Mouse (Mus musculus) kidney, adult 2 months (tissue): ENCODE results near the gene 1110002E22Rik. TPM values are rescaled to one million over a fixed set of nuclear protein-coding genes. Genes with fewer than 3 reads are reported as not detected.
A peak's percentile ranks its signal among the peaks of the same experiment; 100 is the strongest.

ENCODE experiments used
- DNase-seq: peaks from one replicate; pipeline ENCODE4 v3.0.0; 2021
- H3K27ac ChIP-seq: fragments of 200-500 bp; 2 replicates; pipeline ENCODE4 v1.5.1; 2012; ENCODE audit warnings: low read depth, low read length, control low read depth, inconsistent platforms; ENCODE audit not compliant: insufficient read depth
- H3K27me3 ChIP-seq: fragments of 200-500 bp; replicated peaks from 2 replicates; pipeline ENCODE4 v1.6.1; 2012; ENCODE audit warnings: mild to moderate bottlenecking, moderate library complexity, low read length, inconsistent platforms; ENCODE audit not compliant: control insufficient read depth, insufficient read depth
- H3K36me3 ChIP-seq: fragments of 200-500 bp; 2 replicates; pipeline ENCODE4 v1.6.1; 2012; ENCODE audit warnings: mild to moderate bottlenecking, moderate library complexity, low read length, inconsistent platforms; ENCODE audit not compliant: control insufficient read depth, insufficient read depth
- H3K4me1 ChIP-seq: fragments of 200-500 bp; 2 replicates; pipeline ENCODE4 v1.6.1; 2011; ENCODE audit warnings: low read length; ENCODE audit not compliant: control insufficient read depth, insufficient read depth
- H3K4me3 ChIP-seq: fragments of 200-500 bp; 2 replicates; pipeline ENCODE4 v1.5.1; 2011; ENCODE audit warnings: mild to moderate bottlenecking, low read depth, low read length, control low read depth; ENCODE audit not compliant: insufficient read depth
- CTCF ChIP-seq: fragments of 200-500 bp; conservative IDR thresholded peaks from 2 replicates; pipeline ENCODE4 v1.5.1; 2011; ENCODE audit warnings: low read depth, mild to moderate bottlenecking, control low read depth, low read length, moderate library complexity, mixed read lengths; ENCODE audit not compliant: insufficient read depth, insufficient read length
- POLR2A ChIP-seq: fragments of 200-500 bp; IDR thresholded peaks from one replicate; pipeline ENCODE4 v1.6.1; 2011; ENCODE audit warnings: low read depth, low read length, control low read depth
- WGBS: fragments of 180-500 bp; shearing (Covaris S2); methylation state at CpG from one replicate; pipeline ENCODE4 v1.1.7; 2018; 5-methylcytosine and 5-hydroxymethylcytosine counted together
- polyA plus RNA-seq: library from polyadenylated mRNA; depleted of rRNA; stranded (reverse); fragments of >200 nt; gene quantifications from 2 replicates; pipeline ENCODE4 v1.2.3, GENCODE M21; 2012

Gene 1110002E22Rik
- polyA plus RNA-seq, 1 experiment = 0.42 TPM

DNA sequence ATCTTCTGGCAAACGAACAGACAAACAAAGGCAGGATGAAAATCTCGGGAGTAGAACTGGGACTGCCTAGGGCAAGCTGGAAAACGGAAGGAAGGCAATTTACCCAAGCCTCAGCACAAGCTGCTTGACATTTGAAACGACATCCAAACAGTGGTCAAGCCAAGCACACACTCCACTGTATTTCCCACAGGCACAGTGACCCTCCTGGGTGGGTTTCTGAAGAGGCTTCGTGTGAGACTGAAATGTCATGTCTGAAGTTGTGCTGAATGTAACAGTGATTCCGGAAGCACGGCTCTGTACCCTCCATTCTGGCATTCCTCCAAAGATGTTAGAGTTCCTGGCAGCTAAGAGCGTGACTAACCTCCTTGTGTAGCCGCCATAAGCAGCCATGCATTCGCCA, 30.9 kb downstream of the 1110002E22Rik start:
- WGBS = 35% methylated on average over 10 of the region's 10 CpGs
- H3K36me3 ChIP-seq = no peaks in the 10 kb centered on the region
- TF ChIP-seq POLR2A (no peak), CTCF (no peak)
- no peak overlapping the region for H3K27ac ChIP-seq
- no peaks in the 10 kb centered on the region for H3K4me1 ChIP-seq
- H3K4me3 ChIP-seq = no peak overlapping the region
- H3K27me3 ChIP-seq = no peaks in the 10 kb centered on the region
- peak; percentile 8 for DNase-seq

DNA sequence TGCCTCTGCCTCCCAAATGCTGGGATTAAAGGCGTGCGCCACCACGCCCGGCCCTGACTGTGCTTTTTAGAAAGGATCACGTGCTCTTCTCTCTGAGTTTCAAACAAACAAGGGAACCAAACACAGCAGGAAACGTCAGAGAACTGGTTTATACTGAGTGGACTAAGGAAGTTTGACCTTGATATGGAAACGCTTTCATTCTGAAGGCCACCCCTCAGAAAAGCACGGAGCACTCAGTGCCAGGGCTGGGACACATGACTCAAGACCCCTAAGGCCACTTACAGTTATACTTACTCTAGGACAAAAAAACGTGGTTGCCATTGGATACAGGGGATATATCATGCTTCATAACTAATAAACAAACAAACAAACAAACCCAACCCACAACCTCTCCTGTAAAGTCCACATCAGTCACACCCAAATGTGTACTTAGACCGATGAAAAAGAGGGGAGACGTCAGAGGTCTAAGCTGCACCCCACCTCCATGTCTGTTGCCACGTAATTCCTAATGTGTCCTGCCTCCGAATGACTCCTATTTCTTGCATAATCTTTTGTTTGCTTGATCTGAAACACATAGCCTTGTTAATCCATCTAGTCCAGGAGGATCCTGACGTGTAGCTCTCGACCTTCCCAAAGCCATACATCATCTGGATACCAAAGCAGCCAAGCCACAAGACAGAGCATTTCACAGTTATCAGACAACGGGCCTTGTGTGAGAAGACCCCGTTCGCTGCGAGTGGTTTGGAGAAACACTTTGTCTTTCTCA, 31.6 kb downstream of the 1110002E22Rik start:
- Histone ChIP-seq H3K36me3 (no peaks in the 10 kb centered on the region), H3K4me3 (no peak overlapping the region), H3K27me3 (no peaks in the 10 kb centered on the region), H3K27ac (no peak overlapping the region), H3K4me1 (no peaks in the 10 kb centered on the region)
- TF ChIP-seq POLR2A (no peak), CTCF (no peak)
- WGBS = 85% methylated on average over 19 of the region's 19 CpGs
- DNase-seq = no peak

DNA sequence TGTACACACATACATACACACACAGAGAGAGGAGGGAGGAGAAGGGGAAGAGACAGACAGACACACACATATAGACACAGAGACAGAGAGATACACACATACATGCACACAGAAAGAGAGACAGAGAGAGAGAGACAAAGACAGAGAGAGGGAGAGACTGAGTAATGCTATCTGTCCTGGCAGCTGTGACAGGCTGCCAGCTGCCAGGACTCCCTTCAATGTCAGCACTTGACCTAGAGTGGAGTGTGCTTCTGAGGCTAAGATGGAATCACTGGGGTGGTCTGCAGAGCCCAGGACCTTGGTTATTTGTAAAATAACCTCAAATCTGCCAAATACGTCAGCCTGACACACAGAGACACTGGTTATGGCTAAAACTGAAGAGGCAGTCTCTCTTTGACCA, 32.9 kb downstream of the 1110002E22Rik start:
- H3K4me3 ChIP-seq = no peak overlapping the region
- DNase-seq = no peak
- no peaks in the 10 kb centered on the region for H3K4me1 ChIP-seq
- no peaks in the 10 kb centered on the region for H3K36me3 ChIP-seq
- WGBS = 86% methylated on average over 1 of the region's 1 CpGs
- no peaks in the 10 kb centered on the region for H3K27me3 ChIP-seq
- no peak overlapping the region for H3K27ac ChIP-seq
- no peak for TF ChIP-seq CTCF
- TF ChIP-seq POLR2A = no peak

DNA sequence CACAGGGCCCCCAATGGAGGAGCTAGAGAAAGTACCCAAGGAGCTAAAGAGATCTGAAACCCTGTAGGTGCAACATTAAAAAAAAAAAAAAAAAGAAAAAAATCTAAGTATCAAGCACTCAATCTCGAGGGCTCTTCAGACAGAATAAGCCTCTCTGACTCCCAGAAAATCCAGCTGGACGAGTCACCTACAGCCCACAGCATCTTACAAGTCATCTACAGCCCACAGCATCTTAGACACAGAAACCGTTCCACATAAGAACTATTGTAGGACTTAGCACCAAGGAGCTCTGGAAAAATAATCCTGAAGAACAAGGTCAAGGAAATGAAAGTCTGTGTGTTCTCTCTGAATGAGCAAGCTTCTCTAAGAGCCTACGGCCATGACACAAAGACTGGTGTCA, 37.1 kb downstream of the 1110002E22Rik start:
- WGBS = 92% methylated on average over 4 of the region's 4 CpGs

DNA sequence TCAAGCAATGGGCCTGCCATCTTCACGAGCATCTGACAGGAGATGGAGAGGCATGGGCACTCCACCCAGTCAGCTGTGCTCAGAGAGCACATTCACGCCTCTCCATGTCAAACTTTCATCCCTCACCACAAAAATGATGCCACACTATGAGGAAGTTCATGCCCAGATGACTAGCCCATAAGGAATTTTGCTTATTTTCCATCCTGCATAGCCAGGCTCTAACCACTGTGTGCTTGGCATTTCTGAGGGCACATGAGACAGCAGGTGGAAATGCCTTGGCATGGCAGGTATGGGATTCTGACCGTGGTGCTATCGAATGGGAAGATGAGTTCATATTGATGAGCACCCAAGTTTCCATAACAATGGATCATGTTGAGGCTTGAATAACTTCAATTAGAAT, 38.8 kb downstream of the 1110002E22Rik start:
- H3K36me3 ChIP-seq = no peaks in the 10 kb centered on the region
- WGBS = 92% methylated on average over 4 of the region's 4 CpGs
- no peak overlapping the region for H3K27ac ChIP-seq
- no peaks in the 10 kb centered on the region for H3K4me1 ChIP-seq
- no peaks in the 10 kb centered on the region for H3K27me3 ChIP-seq
- H3K4me3 ChIP-seq = no peak overlapping the region
- no peak for TF ChIP-seq CTCF
- TF ChIP-seq POLR2A = no peak
- DNase-seq = no peak

More for the DNA sequence above, 37.1 kb downstream of the 1110002E22Rik start:
- H3K36me3 ChIP-seq = no peaks in the 10 kb centered on the region
- H3K27me3 ChIP-seq = no peaks in the 10 kb centered on the region
- no peak overlapping the region for H3K27ac ChIP-seq
- no peak for TF ChIP-seq CTCF
- no peak for TF ChIP-seq POLR2A
- no peaks in the 10 kb centered on the region for H3K4me1 ChIP-seq
- no peak overlapping the region for H3K4me3 ChIP-seq
- DNase-seq = no peak

DNA sequence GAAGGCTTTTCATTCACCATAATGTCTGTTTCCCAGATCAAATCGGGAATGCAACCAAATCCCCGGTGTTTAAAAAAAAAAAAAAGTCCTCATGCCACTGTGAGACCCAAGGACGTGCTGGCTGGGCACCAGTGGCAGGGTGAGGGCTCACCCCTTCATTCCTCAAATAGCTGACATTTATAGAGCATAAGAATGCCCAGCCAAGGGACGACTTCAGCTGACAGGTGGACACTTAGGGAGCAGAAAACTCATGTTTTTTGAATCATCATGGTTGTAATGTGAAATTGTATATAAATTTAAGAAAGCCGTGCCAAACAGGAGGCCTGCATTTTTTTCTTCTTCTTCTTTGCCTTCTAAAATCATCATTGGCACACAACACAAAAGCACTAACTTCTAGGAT, 40.2 kb downstream of the 1110002E22Rik start:
- Histone ChIP-seq H3K27ac (no peak overlapping the region), H3K4me1 (no peaks in the 10 kb centered on the region), H3K36me3 (no peaks in the 10 kb centered on the region), H3K4me3 (no peak overlapping the region), H3K27me3 (no peaks in the 10 kb centered on the region)
- no peak for TF ChIP-seq CTCF
- no peak for TF ChIP-seq POLR2A
- 56% methylated on average over 5 of the region's 5 CpGs for WGBS
- DNase-seq = no peak

DNA sequence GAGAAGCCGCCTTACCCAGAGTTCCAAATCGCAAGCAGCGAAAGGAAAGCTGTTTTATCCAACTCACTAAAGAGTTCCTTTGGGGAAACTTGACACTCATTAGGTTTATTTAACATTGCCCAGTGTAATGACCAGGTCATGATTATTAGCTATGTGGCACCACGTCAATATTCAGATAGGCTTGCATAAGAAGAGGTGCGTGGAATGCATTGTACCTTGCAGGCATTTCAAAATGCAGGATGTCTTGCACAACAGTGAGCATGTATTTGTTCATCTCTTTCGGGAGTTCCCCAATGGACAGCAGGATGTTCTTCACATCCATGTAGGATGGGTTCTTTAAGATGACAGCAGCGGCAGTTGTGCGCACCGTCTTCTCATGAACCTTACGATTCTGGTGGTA, 42.0 kb downstream of the 1110002E22Rik start:
- Histone ChIP-seq H3K4me3 (no peak overlapping the region), H3K4me1 (no peaks in the 10 kb centered on the region), H3K27me3 (no peaks in the 10 kb centered on the region), H3K36me3 (no peaks in the 10 kb centered on the region), H3K27ac (no peak overlapping the region)
- WGBS = 94% methylated on average over 10 of the region's 10 CpGs
- TF ChIP-seq POLR2A (no peak), CTCF (no peak)
- no peak for DNase-seq
